24 mouse cellular contexts compared by ENCODE assay signal in genomic region chr6:85498147-85498546, GRCm38 (mm10). TPM values are rescaled to one million over a fixed set of nuclear protein-coding genes. Genes with fewer than 3 reads are reported as not detected.
DNase-seq lines count a peak whose midpoint lies in the region; ATAC-seq and TF ChIP-seq lines count a peak whose summit lies in the region.
"Had no signal": no experiment of that assay in that cellular context is flagged by ENCODE, and none has a peak within 500 bp of the region (broad histone marks: within the 10 kb centered on the region; RNA-seq: fewer than 3 reads in every experiment).

No protein-coding gene starts in this region.

- H3K27me3 ChIP-seq in kidney, embryonic 16.5 days (ENCODE audit: insufficient read depth, low read length), result peaks cover 9% of the 10 kb centered on the region; the same call in 1 of the 2 replicates
- H3K27me3 ChIP-seq in limb, embryonic 10.5 days (ENCODE audit: low read depth, poor library complexity, severe bottlenecking), result peaks cover 34% of the 10 kb centered on the region
- no peaks in the 10 kb centered on the region for H3K27me3 ChIP-seq in midbrain, embryonic 15.5 days (replicated peaks)
- H3K27me3 ChIP-seq: neural tube, embryonic 12.5 days had no signal

- in situ Hi-C loops in ES-E14 (cut with MboI; ENCODE audit: low sequenced_read_pairs in 2 of 2, unreplicated experiment in 2 of 2), result no loop called here

- no peak overlapping the region for H3K4me3 ChIP-seq in kidney, embryonic 16.5 days (ENCODE audit: low read length)
- H3K4me3 ChIP-seq in ES-E14 (ENCODE audit: insufficient read depth in 1 of 2, low read depth in 1 of 2, low read length in 2 of 2, poor library complexity in 1 of 2, severe bottlenecking in 1 of 2), result no peak overlapping the region
- no peak overlapping the region for H3K4me3 ChIP-seq in limb, embryonic 10.5 days
- H3K4me3 ChIP-seq in midbrain, embryonic 15.5 days, result no peak overlapping the region
- H3K4me3 ChIP-seq: liver, embryonic 12.5 days; megakaryocyte, embryonic 14.5 days; neural tube, embryonic 12.5 days had no signal

- no peaks in the 10 kb centered on the region for H3K36me3 ChIP-seq in kidney, embryonic 16.5 days (ENCODE audit: insufficient read depth, low read length)
- H3K36me3 ChIP-seq in ES-E14 (ENCODE audit: control insufficient read depth, insufficient read depth, low read length, poor library complexity, severe bottlenecking), result no peaks in the 10 kb centered on the region
- H3K36me3 ChIP-seq in limb, embryonic 10.5 days, result no peaks in the 10 kb centered on the region
- no peaks in the 10 kb centered on the region for H3K36me3 ChIP-seq in midbrain, embryonic 15.5 days (replicated peaks)
- H3K36me3 ChIP-seq: liver, embryonic 12.5 days; neural tube, embryonic 12.5 days had no signal

- no peak overlapping the region for H3K4me2 ChIP-seq in kidney, embryonic 16.5 days (replicated peaks; ENCODE audit: low read depth, low read length)
- no peak overlapping the region for H3K4me2 ChIP-seq in midbrain, embryonic 15.5 days
- H3K4me2 ChIP-seq: hindbrain, embryonic 14.5 days; liver, embryonic 12.5 days; neural tube, embryonic 12.5 days had no signal

- H3K9ac ChIP-seq in kidney, embryonic 16.5 days (replicated peaks; ENCODE audit: low read length), result no peak overlapping the region
- H3K9ac ChIP-seq in ES-E14 (ENCODE audit: insufficient read depth, low read depth, low read length, poor library complexity, severe bottlenecking), result no peak overlapping the region
- no peak overlapping the region for H3K9ac ChIP-seq in midbrain, embryonic 15.5 days
- H3K9ac ChIP-seq: hindbrain, embryonic 14.5 days; liver, embryonic 12.5 days; neural tube, embryonic 12.5 days had no signal

- no peak for ATAC-seq in kidney, embryonic 16.5 days (ENCODE audit: low FRiP score, low TSS enrichment)
- no peak for ATAC-seq in midbrain, embryonic 15.5 days (replicated peaks)
- ATAC-seq: activated CD4-positive, CD25-positive, alpha-beta regulatory T cell, adult 4 months; liver, embryonic 12.5 days had no signal

- peak; percentile 57 for DNase-seq in kidney, postnatal 10 days
- DNase-seq in ES-E14 (ENCODE audit: low read depth, low spot score), result no peak
- peak; percentile 44 for DNase-seq in ZHBTc4 (ENCODE audit: low read depth, low spot score)
- peak; percentile 66 for DNase-seq in limb, embryonic 10.5 days (ENCODE audit: low spot score)
- DNase-seq in left cerebral cortex, adult 9 months (ENCODE audit: low spot score in 2 of 2), result no peak
- DNase-seq in ovary, postnatal 14 days (ENCODE audit: low spot score), result no peak
- DNase-seq: cerebellum, adult 11 months; cerebellum, postnatal 25 days; gastrocnemius, postnatal 10 days; kidney, adult 18-20 months; right cerebral cortex, postnatal 25 days; thymus, postnatal 36 days had no signal

- H3K27ac ChIP-seq in kidney, embryonic 16.5 days (ENCODE audit: low read length), result no peak overlapping the region
- H3K27ac ChIP-seq in ES-E14 (ENCODE audit: insufficient read depth, low read depth, low read length, poor library complexity, severe bottlenecking), result no peak overlapping the region
- H3K27ac ChIP-seq in limb, embryonic 10.5 days, result no peak overlapping the region
- H3K27ac ChIP-seq in midbrain, embryonic 15.5 days, result no peak overlapping the region
- H3K27ac ChIP-seq: hindbrain, embryonic 14.5 days; liver, embryonic 12.5 days; neural tube, embryonic 12.5 days; stomach, postnatal 0 days had no signal

- no peaks in the 10 kb centered on the region for H3K9me3 ChIP-seq in kidney, embryonic 16.5 days (ENCODE audit: low read length)
- H3K9me3 ChIP-seq in ES-E14 (ENCODE audit: control insufficient read depth, insufficient read depth, low read depth, low read length), result no peaks in the 10 kb centered on the region
- H3K9me3 ChIP-seq in limb, embryonic 10.5 days (replicated peaks), result no peaks in the 10 kb centered on the region
- no peaks in the 10 kb centered on the region for H3K9me3 ChIP-seq in midbrain, embryonic 15.5 days
- H3K9me3 ChIP-seq: liver, embryonic 12.5 days; neural tube, embryonic 12.5 days had no signal

- H3K4me1 ChIP-seq in kidney, embryonic 16.5 days (ENCODE audit: insufficient read depth, low read length), result peaks cover 13% of the 10 kb centered on the region
- H3K4me1 ChIP-seq in ES-E14 (ENCODE audit: control insufficient read depth in 2 of 2, insufficient read depth in 2 of 2, low read length in 2 of 2, poor library complexity in 1 of 2), result peaks cover 0 to 9% of the 10 kb centered on the region in 2 experiments; a peak in 1 of 4 replicates
- peaks cover 26% of the 10 kb centered on the region for H3K4me1 ChIP-seq in limb, embryonic 10.5 days
- H3K4me1 ChIP-seq in midbrain, embryonic 15.5 days, result peaks cover 20% of the 10 kb centered on the region

- WGBS in kidney, embryonic 16.5 days, result 60% methylated on average over 9 of the region's 9 CpGs
- 60% methylated on average over 9 of the region's 9 CpGs for WGBS in limb, embryonic 10.5 days
- 76% methylated on average over 9 of the region's 9 CpGs for WGBS in midbrain, embryonic 15.5 days

TF ChIP-seq in ES-E14, 5 proteins besides CTCF, POLR2A, EP300 and RAD21:
- 0 out of 2 replicates have a peak, but pooled peaks have one; percentile 11 for TF ChIP-seq ZNF384 (IDR thresholded peaks at IDR 0.05; ENCODE audit: low read depth, low read length)
- TF ChIP-seq ZC3H11A (IDR thresholded peaks at IDR 0.05; ENCODE audit: borderline replicate concordance, low read depth, low read length), result no peak
TF ChIP-seq in ES-E14: peak in this region for 1.

RNA-seq across cellular contexts. Expression of gene Fbxo41, which starts 4.6 kb away (rescaled TPM):
- polyA plus RNA-seq in kidney, embryonic 16.5 days (2015; fragmentation: Nextera tagmentation; extraction: Ambion mirVana), result 0.08 and 0.09 TPM in 2 replicates
- total RNA-seq in ES-E14 (2012; rRNA removed), result 0.54 and 0.85 TPM in 2 replicates
- polyA plus RNA-seq in limb, embryonic 10.5 days (2016; fragmentation: Nextera tagmentation; extraction: Ambion mirVana), result 0.87 and 2.0 TPM in 2 replicates
- 11.4 and 11.5 TPM in 2 replicates for polyA plus RNA-seq in midbrain, embryonic 15.5 days (2015; fragmentation: Nextera tagmentation; extraction: Ambion mirVana)
- polyA plus RNA-seq: heart, postnatal 0 days had no signal

RNA-seq across cellular contexts. Expression of gene Egr4, which starts 15.2 kb away (rescaled TPM):
- polyA plus RNA-seq in kidney, embryonic 16.5 days (2015; fragmentation: Nextera tagmentation; extraction: Ambion mirVana), result 0.07 TPM in 1 of 2 replicates, not detected in the other
- total RNA-seq in ES-E14 (2012; rRNA removed), result 0.21 and 0.31 TPM in 2 replicates
- polyA plus RNA-seq in limb, embryonic 10.5 days (2016; fragmentation: Nextera tagmentation; extraction: Ambion mirVana), result not detected in 2 replicates
- not detected in 2 replicates for polyA plus RNA-seq in midbrain, embryonic 15.5 days (2015; fragmentation: Nextera tagmentation; extraction: Ambion mirVana)
- total RNA-seq: gastrocnemius, postnatal 10 days; heart, adult 8-10 months had no signal
- polyA plus RNA-seq: activated CD4-positive, CD25-positive, alpha-beta regulatory T cell, adult 4 months; embryonic facial prominence, embryonic 14.5 days; heart, postnatal 0 days; liver, embryonic 12.5 days; lung, embryonic 16.5 days; neural tube, embryonic 12.5 days; stomach, postnatal 0 days had no signal

RNA-seq across cellular contexts. Expression of gene Pradc1, which starts 46.4 kb away (rescaled TPM):
- 37.6 and 39.1 TPM in 2 replicates for polyA plus RNA-seq in kidney, embryonic 16.5 days (2015; fragmentation: Nextera tagmentation; extraction: Ambion mirVana)
- 17.2 and 23.4 TPM in 2 replicates for total RNA-seq in ES-E14 (2012; rRNA removed)
- polyA plus RNA-seq in limb, embryonic 10.5 days (2016; fragmentation: Nextera tagmentation; extraction: Ambion mirVana), result 23.3 and 29.0 TPM in 2 replicates
- 18.5 and 22.6 TPM in 2 replicates for polyA plus RNA-seq in midbrain, embryonic 15.5 days (2015; fragmentation: Nextera tagmentation; extraction: Ambion mirVana)

RNA-seq across cellular contexts. Expression of gene Cct7, which starts 46.8 kb away (rescaled TPM):
- 555 and 583 TPM in 2 replicates for polyA plus RNA-seq in kidney, embryonic 16.5 days (2015; fragmentation: Nextera tagmentation; extraction: Ambion mirVana)
- total RNA-seq in ES-E14 (2012; rRNA removed), result 493 and 584 TPM in 2 replicates
- 778 and 852 TPM in 2 replicates for polyA plus RNA-seq in limb, embryonic 10.5 days (2016; fragmentation: Nextera tagmentation; extraction: Ambion mirVana)
- polyA plus RNA-seq in midbrain, embryonic 15.5 days (2015; fragmentation: Nextera tagmentation; extraction: Ambion mirVana), result 586 and 601 TPM in 2 replicates

Comparison
In these comparisons a context has a peak if more than half of its experiments do, and no peak if none do; other contexts are left out.
1. DNase-seq: peak in kidney, postnatal 10 days (single experiment), ZHBTc4 (single experiment) and limb, embryonic 10.5 days (single experiment); none in ES-E14 (single experiment), left cerebral cortex, adult 9 months (0 of 2) and ovary, postnatal 14 days (single experiment).